Comparison of ENCODE assay signal across 21 mouse cellular contexts in the genomic region with DNA sequence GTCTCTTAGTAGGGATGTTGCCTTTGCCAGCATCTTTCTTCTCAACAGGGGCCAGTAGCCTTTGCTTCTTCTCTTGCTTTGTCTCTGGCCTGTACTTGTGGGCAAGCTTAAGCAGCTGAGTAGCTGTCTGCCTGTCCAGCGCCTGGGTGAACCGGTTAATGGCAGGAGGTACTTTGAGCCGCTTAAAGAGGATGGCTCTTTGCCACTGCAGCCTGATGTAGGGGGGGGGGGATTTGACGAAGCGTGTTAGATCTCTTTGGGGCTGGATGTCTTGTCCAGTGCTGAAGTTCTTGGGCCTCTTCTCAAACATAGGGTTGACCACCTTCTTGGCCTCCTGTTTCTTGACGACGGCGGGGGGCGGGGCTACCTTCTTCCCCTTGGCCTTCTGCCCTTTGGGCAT. TPM values are rescaled to one million over a fixed set of nuclear protein-coding genes. Genes with fewer than 3 reads are reported as not detected.
DNase-seq lines count a peak whose midpoint lies in the region; ATAC-seq lines count a peak whose summit lies in the region.
"Had no signal": no experiment of that assay in that cellular context is flagged by ENCODE, and none has a peak within 500 bp of the region (broad histone marks: within the 10 kb centered on the region; RNA-seq: fewer than 3 reads in every experiment).

No protein-coding gene starts in this region.

- H3K36me3 ChIP-seq in heart, embryonic 10.5 days = no peaks in the 10 kb centered on the region
- no peaks in the 10 kb centered on the region for H3K36me3 ChIP-seq in midbrain, embryonic 11.5 days (ENCODE audit: control insufficient read depth, insufficient read depth, low read length)
- no peaks in the 10 kb centered on the region for H3K36me3 ChIP-seq in midbrain, embryonic 13.5 days

- H3K4me3 ChIP-seq in heart, embryonic 10.5 days = no peak overlapping the region
- H3K4me3 ChIP-seq in midbrain, embryonic 11.5 days (ENCODE audit: low read depth, low read length) = no peak overlapping the region
- H3K4me3 ChIP-seq in midbrain, embryonic 13.5 days (replicated peaks) = no peak overlapping the region

- peak; percentile 77 for DNase-seq in heart, adult 11 months
- no peak for DNase-seq in heart, postnatal 14 days
- peak; percentile 47 for DNase-seq in heart, embryonic 10.5 days (ENCODE audit: low spot score)
- DNase-seq in heart, postnatal 10 days = no peak
- peak; percentile 68 for DNase-seq in midbrain, embryonic 11.5 days (ENCODE audit: low spot score, missing footprints)
- peak; percentile 16 for DNase-seq in retina, postnatal 7 days (ENCODE audit: low read depth, low spot score)
- no peak for DNase-seq in retina, embryonic 14.5 days (ENCODE audit: low spot score)
- DNase-seq: adrenal gland, adult 2 months; adrenal gland, adult 8-10 months; adrenal gland, postnatal 14 days; adrenal gland, postnatal 25 days; adrenal gland, postnatal 36 days; B cell, adult 2 months; cerebellum, adult 11 months; cerebellum, adult 11-12 months had no signal

- H3K27me3 ChIP-seq in heart, embryonic 10.5 days (ENCODE audit: insufficient read depth, poor library complexity, severe bottlenecking) = no peaks in the 10 kb centered on the region
- peaks cover 17% of the 10 kb centered on the region for H3K27me3 ChIP-seq in midbrain, embryonic 11.5 days (ENCODE audit: control insufficient read depth, insufficient read depth, low read length)
- peaks cover 33% of the 10 kb centered on the region for H3K27me3 ChIP-seq in midbrain, embryonic 13.5 days
- H3K27me3 ChIP-seq: CH12.LX, Patski had no signal

- no peak overlapping the region for H3K9ac ChIP-seq in midbrain, embryonic 11.5 days (ENCODE audit: low read length)
- no peak overlapping the region for H3K9ac ChIP-seq in midbrain, embryonic 13.5 days (replicated peaks)

- H3K9me3 ChIP-seq in heart, embryonic 10.5 days = no peaks in the 10 kb centered on the region
- no peaks in the 10 kb centered on the region for H3K9me3 ChIP-seq in midbrain, embryonic 11.5 days (ENCODE audit: control insufficient read depth, low read length)
- no peaks in the 10 kb centered on the region for H3K9me3 ChIP-seq in midbrain, embryonic 13.5 days
- H3K9me3 ChIP-seq: G1E had no signal

- no peak overlapping the region for H3K4me2 ChIP-seq in midbrain, embryonic 11.5 days
- H3K4me2 ChIP-seq in midbrain, embryonic 13.5 days (replicated peaks) = no peak overlapping the region

- H3K4me1 ChIP-seq in heart, embryonic 10.5 days = peaks cover 25% of the 10 kb centered on the region
- H3K4me1 ChIP-seq in midbrain, embryonic 11.5 days (ENCODE audit: control insufficient read depth, insufficient read depth, low read length) = peaks cover 11% of the 10 kb centered on the region
- H3K4me1 ChIP-seq in midbrain, embryonic 13.5 days (replicated peaks) = peaks cover 15% of the 10 kb centered on the region

- no peak for ATAC-seq in midbrain, embryonic 11.5 days (ENCODE audit: low FRiP score)
- no peak for ATAC-seq in midbrain, embryonic 13.5 days
- ATAC-seq: activated CD4-positive, CD25-positive, alpha-beta regulatory T cell, adult 4 months; CD4-positive, CD25-positive, alpha-beta regulatory T cell, adult 4 months; Patski had no signal

- H3K27ac ChIP-seq in heart, embryonic 10.5 days = no peak overlapping the region
- H3K27ac ChIP-seq in midbrain, embryonic 11.5 days (ENCODE audit: low read depth, low read length) = no peak overlapping the region
- H3K27ac ChIP-seq in midbrain, embryonic 13.5 days = no peak overlapping the region

- intact Hi-C loops in heart, postnatal 14 days (cut with DNase I) = no loop called here
- intact Hi-C loops in heart, postnatal 10 days (cut with DNase I) = no loop called here

- WGBS in heart, embryonic 10.5 days = 84% methylated on average over 9 of the region's 9 CpGs
- 79% methylated on average over 9 of the region's 9 CpGs for WGBS in midbrain, embryonic 11.5 days
- 82% methylated on average over 9 of the region's 9 CpGs for WGBS in midbrain, embryonic 13.5 days

RNA-seq across cellular contexts. Expression of gene Anxa2, which starts 2.8 kb away (rescaled TPM):
- total RNA-seq in heart, postnatal 14 days (2021) = 100 to 1,000 TPM; 119 to 146 TPM
- 349 and 412 TPM in 2 replicates for polyA plus RNA-seq in heart, embryonic 10.5 days (2016; fragmentation: Nextera tagmentation; extraction: Ambion mirVana)
- total RNA-seq in heart, postnatal 10 days (2021) = 100 to 1,000 TPM; 207 to 221 TPM
- 176 and 180 TPM in 2 replicates for polyA plus RNA-seq in midbrain, embryonic 11.5 days (2014; fragmentation: Nextera tagmentation; extraction: Ambion mirVana)
- 96.0 and 115 TPM in 2 replicates for polyA plus RNA-seq in midbrain, embryonic 13.5 days (2015; fragmentation: Nextera tagmentation; extraction: Ambion mirVana)

RNA-seq across cellular contexts. Expression of gene Ice2, which starts 52.9 kb away (rescaled TPM):
- total RNA-seq in heart, postnatal 14 days (2021) = 1 to 10 TPM; 8.6 to 8.8 TPM
- polyA plus RNA-seq in heart, embryonic 10.5 days (2016; fragmentation: Nextera tagmentation; extraction: Ambion mirVana) = 13.0 and 17.0 TPM in 2 replicates
- 10 to 100 TPM in 1 of 2 experiments, 1 to 10 TPM in 1; 8.6 to 10.2 TPM for total RNA-seq in heart, postnatal 10 days (2021)
- polyA plus RNA-seq in midbrain, embryonic 11.5 days (2014; fragmentation: Nextera tagmentation; extraction: Ambion mirVana) = 20.9 and 23.8 TPM in 2 replicates
- polyA plus RNA-seq in midbrain, embryonic 13.5 days (2015; fragmentation: Nextera tagmentation; extraction: Ambion mirVana) = 13.2 and 14.3 TPM in 2 replicates

Comparison
In these comparisons a context has a peak if more than half of its experiments do, and no peak if none do; other contexts are left out.
1. DNase-seq: peak in heart, adult 11 months (single experiment), heart, embryonic 10.5 days (single experiment), midbrain, embryonic 11.5 days (single experiment) and retina, postnatal 7 days (single experiment); none in heart, postnatal 14 days (0 of 2), heart, postnatal 10 days (0 of 2) and retina, embryonic 14.5 days (single experiment).